Mouse (Mus musculus) lung, embryonic 14.5 days (tissue): ENCODE data around the gene Supt5. TPM values are rescaled to one million over a fixed set of nuclear protein-coding genes. Genes with fewer than 3 reads are reported as not detected.

Source experiments
- ATAC-seq: fragments of 200-750 bp; cut with Nextera tagmentation; 2 replicates; pipeline ENCODE4 v1.8.0; 2017; ENCODE audit warnings: mild to moderate bottlenecking, moderate TSS enrichment, moderate library complexity; ENCODE audit not compliant: insufficient read depth
- DNase-seq: peaks from one replicate; pipeline ENCODE4 v3.0.0-alpha.2; 2015
- H3K27ac ChIP-seq: fragments of 300-500 bp; sonication (generic); 2 replicates; pipeline ENCODE4 v1.5.1; 2014; ENCODE audit warnings: low read depth, mild to moderate bottlenecking, moderate library complexity
- H3K27me3 ChIP-seq: fragments of 300-500 bp; sonication (generic); 2 replicates; pipeline ENCODE4 v1.6.1; 2014; ENCODE audit warnings: low read length, control low read depth; ENCODE audit not compliant: insufficient read depth
- H3K36me3 ChIP-seq: fragments of 300-500 bp; sonication (generic); 2 replicates; pipeline ENCODE4 v1.6.1; 2014; ENCODE audit warnings: control low read depth; ENCODE audit not compliant: insufficient read depth
- H3K4me1 ChIP-seq: fragments of 300-500 bp; sonication (generic); 2 replicates; pipeline ENCODE4 v1.6.1; 2014; ENCODE audit warnings: antibody characterized with exemption, control low read depth; ENCODE audit not compliant: insufficient read depth
- H3K4me2 ChIP-seq: fragments of 300-500 bp; sonication (generic); 2 replicates; pipeline ENCODE4 v1.6.1; 2014; ENCODE audit warnings: mild to moderate bottlenecking
- H3K4me3 ChIP-seq: fragments of 300-500 bp; sonication (generic); 2 replicates; pipeline ENCODE4 v1.5.1; 2014; ENCODE audit warnings: low read depth, low read length
- H3K9ac ChIP-seq: fragments of 300-500 bp; sonication (generic); 2 replicates; pipeline ENCODE4 v1.6.1; 2014
- H3K9me3 ChIP-seq: fragments of 300-500 bp; sonication (generic); 2 replicates; pipeline ENCODE4 v1.6.1; 2016; ENCODE audit warnings: low read depth, low read length, control low read depth
- CTCF ChIP-seq: IDR thresholded peaks from 2 replicates; pipeline ENCODE4 v1.5.1; 2016; ENCODE audit warnings: antibody characterized with exemption, low read depth
- WGBS: fragments of 180-500 bp; shearing (Covaris S2); extraction: QIAGEN DNeasy Blood & Tissue Kit; methylation state at CpG from one replicate; pipeline ENCODE4 v1.1.7; 2014; 5-methylcytosine and 5-hydroxymethylcytosine counted together
- polyA plus RNA-seq: library from polyadenylated mRNA; unstranded; fragments of >200 nt; fragmentation: Nextera tagmentation; extraction: Ambion mirVana; gene quantifications from 2 replicates; pipeline ENCODE4 v1.2.1, GENCODE M21; 2014

Supt5 gene
- polyA plus RNA-seq, 1 experiment from 2014 or later: 77.5 TPM

DNA sequence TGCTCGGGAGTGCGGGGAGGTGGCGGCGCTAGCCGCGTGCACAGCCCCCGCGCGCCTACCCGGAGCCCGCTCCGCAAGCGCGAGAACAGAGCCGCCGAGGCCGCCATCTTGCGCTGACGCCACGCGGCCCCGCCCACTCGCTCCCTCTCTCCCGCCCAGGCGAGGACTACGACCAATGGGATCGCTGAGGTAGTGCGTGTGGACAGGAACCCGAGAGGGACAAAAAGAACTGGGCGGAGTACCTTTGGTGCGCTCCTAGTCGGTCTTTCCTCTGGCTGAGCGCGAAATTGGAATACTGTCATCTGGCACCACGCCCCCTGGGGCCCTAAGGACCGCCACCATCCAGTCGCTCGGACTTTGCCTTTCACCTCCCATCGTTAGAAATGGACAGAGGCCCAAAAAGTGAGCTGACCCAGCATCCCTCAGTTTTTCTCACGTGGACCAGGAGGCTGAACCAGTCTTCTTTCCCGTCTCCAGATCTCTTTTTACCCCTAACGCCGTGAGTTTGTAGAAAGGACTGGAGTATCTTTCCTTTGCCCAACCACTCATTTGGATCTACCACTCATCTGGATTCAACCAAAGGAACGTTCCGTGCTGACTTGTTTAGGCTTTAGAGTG is 26.5 kb downstream of the Supt5 start, which contains the start of gene Timm50:
Timm50 (minus strand) TSS at position 147 of the 618 bp plus-strand sequence.
- Histone ChIP-seq H3K9ac (peak within 1 kb of the TSS; percentile 87), H3K4me3 (peak within 1 kb of the TSS; percentile 95), H3K4me2 (peak within 1 kb of the TSS; percentile 69), H3K27ac (peak within 1 kb of the TSS; percentile 67), H3K36me3 (peaks cover 61% of the 10 kb centered on the region), H3K9me3 (no peaks in the 10 kb centered on the region), H3K4me1 (0 out of 2 replicates have a peak, but pooled peaks cover 5% of the 10 kb centered on the region), H3K27me3 (no peaks in the 10 kb centered on the region)
- TF ChIP-seq CTCF: no peak
- ATAC-seq: peak; percentile 99
- DNase-seq: peak; percentile 99
- WGBS: under 1% methylated on average over 45 of the region's 45 CpGs

DNA sequence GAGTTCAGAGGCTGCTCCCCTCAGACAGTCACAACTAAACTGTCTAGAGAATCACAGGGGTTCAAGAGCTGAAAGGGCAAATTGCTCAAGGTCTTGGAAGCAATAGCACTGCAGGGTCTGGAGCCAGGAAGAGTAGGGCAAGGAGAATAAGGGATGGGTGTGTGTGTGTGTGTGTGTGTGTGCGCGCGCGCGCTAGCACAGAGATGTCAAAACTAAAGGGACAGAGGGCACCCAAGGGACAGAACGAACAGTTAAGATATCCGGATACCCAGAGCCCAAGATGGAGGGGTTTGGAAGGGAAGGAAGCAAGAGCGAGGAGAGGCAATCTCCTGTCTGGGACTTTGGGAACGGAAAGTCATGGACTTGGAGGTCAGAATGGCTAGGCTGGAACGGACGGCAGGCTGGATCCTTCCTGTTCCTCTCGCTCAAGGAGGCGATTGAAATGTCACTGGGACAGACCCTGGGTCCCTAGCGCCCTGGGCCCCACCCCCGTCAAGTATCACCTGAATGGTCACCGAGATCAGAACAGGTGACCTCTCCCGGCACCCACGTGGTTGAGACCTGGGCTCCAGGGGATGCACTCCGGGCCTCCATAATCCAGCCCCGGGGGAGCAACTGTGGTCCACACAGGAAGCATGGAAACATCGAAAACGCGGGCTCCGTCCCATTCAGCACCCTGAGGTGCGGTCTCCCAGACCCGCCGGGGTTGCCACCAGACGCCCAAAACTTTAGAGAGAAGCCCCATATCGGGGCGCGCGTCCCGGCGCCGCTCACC is 27.2 kb downstream of the Supt5 start:
- Histone ChIP-seq H3K27ac (peak overlapping the region; percentile 67), H3K9ac (peak overlapping the region; percentile 87), H3K4me2 (peak overlapping the region; percentile 69), H3K4me1 (0 out of 2 replicates have a peak, but pooled peaks cover 5% of the 10 kb centered on the region), H3K9me3 (no peaks in the 10 kb centered on the region), H3K27me3 (no peaks in the 10 kb centered on the region), H3K4me3 (peak overlapping the region; percentile 95), H3K36me3 (peaks cover 61% of the 10 kb centered on the region)
- peak; percentile 58 for ATAC-seq
- 6% methylated on average over 35 of the region's 35 CpGs for WGBS
- peak; percentile 10 for DNase-seq
- no peak for TF ChIP-seq CTCF

DNA sequence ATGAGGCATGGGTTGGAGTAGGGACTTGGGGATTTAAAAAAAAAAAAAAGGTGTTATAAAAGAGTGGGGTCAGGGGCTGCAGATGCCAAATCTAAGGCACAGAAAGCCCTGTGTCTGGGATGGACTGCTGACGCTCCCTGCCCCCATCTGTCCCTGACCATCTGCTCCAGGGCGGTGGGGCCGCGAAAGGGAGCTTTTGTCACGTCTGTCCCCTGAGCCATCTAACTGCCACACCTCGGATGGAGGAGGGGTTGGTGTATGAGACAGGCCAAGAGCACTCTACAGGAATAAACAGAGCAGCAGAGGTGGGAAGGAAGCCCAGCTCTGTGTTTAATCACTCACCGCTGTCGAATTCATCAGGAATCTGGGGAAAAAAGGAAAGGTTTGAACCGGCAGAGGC is 28.8 kb downstream of the Supt5 start:
- Histone ChIP-seq H3K36me3 (peaks cover 60% of the 10 kb centered on the region), H3K27ac (no peak overlapping the region), H3K9ac (no peak overlapping the region), H3K27me3 (no peaks in the 10 kb centered on the region), H3K9me3 (no peaks in the 10 kb centered on the region), H3K4me2 (no peak overlapping the region), H3K4me3 (no peak overlapping the region; the same call in 1 of the 2 replicates), H3K4me1 (0 out of 2 replicates have a peak, but pooled peaks cover 5% of the 10 kb centered on the region)
- DNase-seq (no peak), ATAC-seq (no peak)
- 59% methylated on average over 9 of the region's 9 CpGs for WGBS
- TF ChIP-seq CTCF: no peak

DNA sequence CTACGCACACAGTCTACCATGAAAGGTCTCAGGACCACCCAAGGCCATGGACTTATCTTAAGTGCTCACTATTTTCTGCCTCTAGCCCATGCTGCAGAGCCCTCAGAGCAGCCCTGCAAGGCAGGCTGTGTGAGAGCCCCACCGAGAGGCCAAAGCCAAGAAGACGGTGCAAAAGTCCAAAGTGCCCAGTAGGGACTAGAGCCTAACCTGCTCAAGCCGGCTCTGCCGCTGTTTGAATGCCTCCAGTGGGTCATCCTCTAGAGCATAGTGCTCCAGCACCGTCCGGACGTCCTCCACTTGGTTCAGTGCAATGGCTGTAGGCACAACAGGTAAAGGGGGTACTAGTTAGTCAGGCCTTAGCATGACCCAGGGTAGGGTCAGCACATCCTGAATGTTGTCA is 32.3 kb downstream of the Supt5 start:
- TF ChIP-seq CTCF: no peak
- Histone ChIP-seq H3K4me3 (no peak overlapping the region), H3K36me3 (peaks cover 56% of the 10 kb centered on the region), H3K9me3 (no peaks in the 10 kb centered on the region), H3K4me1 (0 out of 2 replicates have a peak, but pooled peaks cover 5% of the 10 kb centered on the region), H3K9ac (no peak overlapping the region), H3K27ac (no peak overlapping the region), H3K4me2 (no peak overlapping the region), H3K27me3 (peaks cover 14% of the 10 kb centered on the region)
- ATAC-seq (no peak), DNase-seq (no peak)
- 91% methylated on average over 8 of the region's 8 CpGs for WGBS

DNA sequence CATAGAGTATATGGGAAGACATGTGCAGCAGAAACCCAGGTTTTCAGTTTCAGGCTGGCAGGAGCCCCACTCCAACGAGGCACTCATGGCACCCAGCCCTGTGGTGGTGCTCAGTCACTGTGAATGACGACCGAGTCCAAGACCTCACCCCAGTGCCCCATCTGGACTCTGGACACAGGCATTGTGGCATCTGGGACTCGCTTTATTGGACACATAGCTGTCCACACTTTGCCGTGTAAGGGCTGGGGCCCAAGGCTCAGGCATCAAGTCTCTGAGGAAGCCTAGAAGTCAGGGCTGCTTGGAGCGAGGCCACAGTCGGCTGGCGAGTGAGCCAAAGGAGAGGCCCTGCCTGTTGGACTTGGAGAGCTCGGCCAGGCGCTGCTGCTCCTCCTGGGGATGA is 32.9 kb downstream of the Supt5 start:
- Histone ChIP-seq H3K27ac (no peak overlapping the region), H3K9me3 (no peaks in the 10 kb centered on the region), H3K4me3 (no peak overlapping the region), H3K9ac (no peak overlapping the region), H3K36me3 (peaks cover 56% of the 10 kb centered on the region), H3K27me3 (peaks cover 20% of the 10 kb centered on the region), H3K4me1 (0 out of 2 replicates have a peak, but pooled peaks cover under 1% of the 10 kb centered on the region), H3K4me2 (no peak overlapping the region)
- no peak for TF ChIP-seq CTCF
- ATAC-seq: no peak
- no peak for DNase-seq
- 85% methylated on average over 10 of the region's 10 CpGs for WGBS

DNA sequence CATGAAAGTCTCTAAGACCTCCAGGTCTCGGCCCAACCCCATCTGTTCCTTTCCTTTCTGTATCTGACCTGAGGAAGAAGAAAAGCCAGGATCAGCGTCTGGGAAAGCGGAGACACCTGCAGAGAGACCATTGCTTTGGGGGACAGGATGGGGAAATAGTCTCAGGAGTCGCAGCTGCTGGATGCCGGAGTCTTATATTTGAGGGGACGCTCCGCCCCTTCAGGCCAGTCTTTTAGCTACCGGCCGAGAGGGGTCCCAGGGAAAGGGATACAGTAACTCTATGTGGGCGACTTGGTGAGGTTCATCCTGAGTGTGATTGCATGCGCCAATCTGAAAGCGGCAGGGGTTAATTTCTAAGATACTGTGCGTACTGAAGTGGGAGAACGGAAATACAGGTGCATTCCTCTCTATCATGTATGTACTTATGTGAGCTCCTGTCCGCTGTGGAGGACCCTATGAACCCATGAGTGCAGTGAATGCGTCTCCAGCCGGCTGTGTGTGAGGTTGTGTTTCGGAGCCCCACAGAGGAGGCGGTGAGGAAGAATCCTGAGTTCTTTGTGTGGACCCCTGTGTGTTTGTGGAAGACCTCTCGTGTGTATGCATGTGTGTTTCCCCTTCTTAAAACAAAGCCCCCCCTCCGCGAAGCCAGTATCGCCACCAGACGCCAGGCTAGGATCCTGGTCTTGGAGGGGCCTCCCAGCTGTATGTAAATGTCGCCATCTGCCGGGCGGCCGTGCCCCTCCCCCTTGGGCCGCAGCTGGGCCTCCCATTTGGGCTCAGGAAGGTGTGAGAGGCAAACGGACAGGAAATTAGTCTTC is 36.7 kb downstream of the Supt5 start, which contains the start of gene Dll3:
Dll3 (minus strand) TSS at position 623 of the 818 bp plus-strand sequence.
- H3K36me3 ChIP-seq: peaks cover 21% of the 10 kb centered on the region
- peak within 1 kb of the TSS; percentile 21 for H3K4me3 ChIP-seq
- no peak within 1 kb of the TSS for H3K27ac ChIP-seq
- WGBS: 1% methylated on average over 30 of the region's 30 CpGs
- no peaks in the 10 kb centered on the region for H3K4me1 ChIP-seq
- H3K4me2 ChIP-seq: peak within 1 kb of the TSS; percentile 57
- peak; percentile 77 for TF ChIP-seq CTCF
- ATAC-seq (peak; percentile 50), DNase-seq (peak; percentile 76)
- no peak within 1 kb of the TSS; the same call in none of the 2 replicates for H3K9ac ChIP-seq
- H3K9me3 ChIP-seq: no peaks in the 10 kb centered on the region
- peaks cover 48% of the 10 kb centered on the region for H3K27me3 ChIP-seq
